Comparison of ENCODE assay signal across 8 mouse cellular contexts in the genomic region with DNA sequence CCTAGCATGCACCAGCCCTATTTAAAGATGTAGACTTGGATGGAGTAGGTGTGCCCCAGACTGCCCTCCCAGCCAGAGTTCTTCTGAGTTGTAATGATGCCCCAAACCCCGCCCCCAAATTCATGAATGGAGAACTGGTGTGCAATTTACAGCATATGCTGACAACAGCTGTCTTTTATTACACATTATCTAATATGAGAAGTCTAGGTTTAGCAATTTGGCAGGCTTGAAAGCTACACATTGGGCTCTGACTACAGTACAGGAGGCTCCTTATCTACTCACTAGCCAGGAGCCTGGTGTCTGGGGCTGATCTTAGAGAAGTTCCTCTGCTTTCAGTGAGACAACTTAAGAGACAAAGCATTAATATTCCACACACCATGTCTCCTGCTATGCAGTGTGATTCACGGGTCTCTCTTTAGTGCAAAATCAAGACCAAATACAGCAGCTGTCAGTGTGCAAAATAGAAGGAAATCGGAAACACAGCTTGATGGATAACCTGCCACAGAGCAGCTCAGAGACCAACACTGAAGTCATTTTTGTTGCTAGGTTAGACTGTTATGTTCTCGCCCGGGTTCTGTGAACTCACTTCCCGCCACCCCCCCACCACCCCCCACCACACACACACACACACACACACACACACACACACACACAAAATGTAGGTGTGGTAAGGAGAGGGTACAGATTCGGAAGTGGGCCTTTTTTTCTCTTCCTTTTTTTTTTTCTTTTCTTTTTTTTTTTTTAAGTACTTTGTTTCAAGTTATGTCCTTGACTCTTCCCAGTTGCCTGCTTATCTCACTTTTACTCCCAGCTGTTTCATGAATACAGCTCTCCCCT. TPM values are rescaled to one million over a fixed set of nuclear protein-coding genes. Genes with fewer than 3 reads are reported as not detected.
A peak's percentile ranks its signal among the peaks of the same experiment; 100 is the strongest.
DNase-seq lines count a peak whose midpoint lies in the region; ATAC-seq lines count a peak whose summit lies in the region.

No protein-coding gene starts in this region.

- no peak overlapping the region for H3K9ac ChIP-seq in heart, embryonic 12.5 days
- H3K9ac ChIP-seq in forebrain, embryonic 16.5 days (replicated peaks; ENCODE audit: low read depth, low read length): no peak overlapping the region

- 64% methylated on average over 7 of the region's 7 CpGs for WGBS in heart, embryonic 12.5 days
- 64% methylated on average over 7 of the region's 7 CpGs for WGBS in forebrain, embryonic 16.5 days

- no peak overlapping the region for H3K27ac ChIP-seq in heart, embryonic 12.5 days (ENCODE audit: poor library complexity, severe bottlenecking)
- no peak overlapping the region for H3K27ac ChIP-seq in forebrain, embryonic 16.5 days (ENCODE audit: low read length)

- no peak overlapping the region for H3K4me2 ChIP-seq in heart, embryonic 12.5 days
- no peak overlapping the region for H3K4me2 ChIP-seq in forebrain, embryonic 16.5 days (ENCODE audit: low read length)

- no peaks in the 10 kb centered on the region for H3K36me3 ChIP-seq in heart, embryonic 12.5 days
- H3K36me3 ChIP-seq in forebrain, embryonic 16.5 days (ENCODE audit: control insufficient read depth, insufficient read depth): no peaks in the 10 kb centered on the region

- peak; percentile 51; the same call in 1 of the 2 replicates for ATAC-seq in heart, embryonic 12.5 days (ENCODE audit: insufficient number of reproducible peaks, low FRiP score)
- peak; percentile 36 for ATAC-seq in forebrain, embryonic 16.5 days
- ATAC-seq in megakaryocyte, adult 5-6 weeks (ENCODE audit: poor library complexity, severe bottlenecking): 0 out of 2 replicates have a peak, but pooled peaks have one; percentile 3

- no peaks in the 10 kb centered on the region for H3K9me3 ChIP-seq in heart, embryonic 12.5 days (replicated peaks)
- H3K9me3 ChIP-seq in forebrain, embryonic 16.5 days (ENCODE audit: control insufficient read depth, low read length): no peaks in the 10 kb centered on the region

- H3K4me1 ChIP-seq in heart, embryonic 12.5 days (replicated peaks): 0 out of 2 replicates have a peak, but pooled peaks cover 6% of the 10 kb centered on the region
- H3K4me1 ChIP-seq in forebrain, embryonic 16.5 days (replicated peaks; ENCODE audit: control insufficient read depth, insufficient read depth, low read length): no peaks in the 10 kb centered on the region

- no peak for DNase-seq in heart, adult 9 months (ENCODE audit: low spot score in 2 of 2)
- peak; percentile 86 for DNase-seq in CD4-positive helper T cell, adult 2 months (ENCODE audit: low read depth, low spot score)
- no peak for DNase-seq in adrenal gland, postnatal 36 days
- no peak for DNase-seq in layer of hippocampus, postnatal 25 days (ENCODE audit: extremely low spot score in 1 of 2, low spot score in 1 of 2)
- DNase-seq in cerebellum, adult 9-11 months: no peak

- no peaks in the 10 kb centered on the region for H3K27me3 ChIP-seq in heart, embryonic 12.5 days (replicated peaks)
- H3K27me3 ChIP-seq in forebrain, embryonic 16.5 days (replicated peaks; ENCODE audit: control insufficient read depth, insufficient read depth, low read length): no peaks in the 10 kb centered on the region

- H3K4me3 ChIP-seq in heart, embryonic 12.5 days: no peak overlapping the region
- H3K4me3 ChIP-seq in forebrain, embryonic 16.5 days (replicated peaks; ENCODE audit: low read length): no peak overlapping the region

RNA-seq across cellular contexts. Expression of a gene that starts 39.8 kb away (rescaled TPM):
- 0.14 and 0.27 TPM in 2 replicates for polyA plus RNA-seq in heart, embryonic 12.5 days (2016; fragmentation: Nextera tagmentation; extraction: Ambion mirVana)
- polyA plus RNA-seq in forebrain, embryonic 16.5 days (2015; fragmentation: Nextera tagmentation; extraction: Ambion mirVana): 0.11 and 0.12 TPM in 2 replicates
- 125 and 144 TPM in 2 replicates for total RNA-seq in megakaryocyte, adult 5-6 weeks (2015)
- 285 and 325 TPM in 2 replicates for total RNA-seq in megakaryocyte, adult 5-6 weeks (2017)
- 10 to 100 TPM; 16.2 to 19.6 TPM for total RNA-seq in adrenal gland, postnatal 36 days (2021)
- total RNA-seq in layer of hippocampus, postnatal 25 days (2021): not detected

Comparison
In these comparisons a context has a peak if more than half of its experiments do, and no peak if none do; other contexts are left out.
1. RNA of a gene that starts 39.8 kb away (total RNA-seq): 125 to 325 TPM in megakaryocyte, adult 5-6 weeks and 16.2 to 19.6 TPM in adrenal gland, postnatal 36 days; not detected in layer of hippocampus, postnatal 25 days; every median in the first group is over 10 times any median in the second.
2. Peak in every context shown above with its lines, with median percentiles within 50 percentile points of each other: ATAC-seq.